Mouse (Mus musculus) liver, embryonic 14.5 days (tissue): Measurements from ENCODE around the gene Ifngr2.

Experiments used
- CTCF ChIP-seq: IDR thresholded peaks from 2 replicates; pipeline ENCODE4 v1.5.1; 2016; ENCODE audit warnings: antibody characterized with exemption, low read depth, control low read depth
- EP300 ChIP-seq: IDR thresholded peaks from 2 replicates; pipeline ENCODE4 v1.6.1; 2016; ENCODE audit warnings: antibody characterized with exemption, low read depth

GRCm38 (mm10) chr16:91541573-91542081 is 5.2 kb upstream of the Ifngr2 start:
- no peak for TF ChIP-seq CTCF
- TF ChIP-seq EP300 = no peak
